Mouse (Mus musculus) intestine, embryonic 16.5 days (tissue): Measurements from ENCODE around the gene Fis1. TPM values are rescaled to one million over a fixed set of nuclear protein-coding genes. Genes with fewer than 3 reads are reported as not detected.

Source experiments
- ATAC-seq: fragments of 200-750 bp; cut with Nextera tagmentation; 2 replicates; pipeline ENCODE4 v1.8.0; 2017; ENCODE audit warnings: moderate TSS enrichment, moderate library complexity
- H3K27ac ChIP-seq: fragments of 300-500 bp; sonication (generic); 2 replicates; pipeline ENCODE4 v1.5.1; 2014; ENCODE audit warnings: mild to moderate bottlenecking, low read length
- H3K27me3 ChIP-seq: fragments of 300-500 bp; sonication (generic); replicated peaks from 2 replicates; pipeline ENCODE4 v1.6.1; 2014; ENCODE audit warnings: low read length, control low read depth, mixed read lengths; ENCODE audit not compliant: control insufficient read depth, insufficient read depth
- H3K36me3 ChIP-seq: fragments of 300-500 bp; sonication (generic); 2 replicates; pipeline ENCODE4 v1.6.1; 2014; ENCODE audit warnings: low read length, control low read depth; ENCODE audit not compliant: control insufficient read depth, insufficient read depth
- H3K4me1 ChIP-seq: fragments of 300-500 bp; sonication (generic); 2 replicates; pipeline ENCODE4 v1.6.1; 2014; ENCODE audit warnings: low read length, control low read depth, mixed read lengths; ENCODE audit not compliant: control insufficient read depth, insufficient read depth
- H3K4me2 ChIP-seq: fragments of 300-500 bp; sonication (generic); 2 replicates; pipeline ENCODE4 v1.6.1; 2014; ENCODE audit warnings: low read depth, low read length, control low read depth
- H3K4me3 ChIP-seq: fragments of 300-500 bp; sonication (generic); 2 replicates; pipeline ENCODE4 v1.5.1; 2014; ENCODE audit warnings: mild to moderate bottlenecking, low read length
- H3K9ac ChIP-seq: fragments of 300-500 bp; sonication (generic); 2 replicates; pipeline ENCODE4 v1.6.1; 2014; ENCODE audit warnings: low read depth, low read length
- H3K9me3 ChIP-seq: fragments of 300-500 bp; sonication (generic); 2 replicates; pipeline ENCODE4 v1.6.1; 2016; ENCODE audit warnings: low read length, control low read depth; ENCODE audit not compliant: control insufficient read depth
- WGBS: fragments of 180-500 bp; shearing (Covaris S2); extraction: QIAGEN DNeasy Blood & Tissue Kit; methylation state at CpG from one replicate; pipeline ENCODE4 v1.1.7; 2014; 5-methylcytosine and 5-hydroxymethylcytosine counted together
- microRNA counts: library from miRNA; unstranded; fragments of <30 nt; microRNA quantifications from one replicate; lab custom pipeline; 2016
- microRNA-seq: library from miRNA; unstranded; fragments of <30 nt; microRNA quantifications from one replicate; pipeline ENCODE4, GENCODE M21; 2016
- polyA plus RNA-seq: library from polyadenylated mRNA; unstranded; fragments of >200 nt; fragmentation: Nextera tagmentation; extraction: Ambion mirVana; gene quantifications from 2 replicates; pipeline ENCODE4 v1.2.1, GENCODE M21; 2015

Gene Fis1
- polyA plus RNA-seq, 1 experiment from 2014 or later, result 281 TPM

GRCm38 (mm10) chr5:136989801-136990200 is 36.7 kb downstream of the Fis1 start:
- H3K9ac ChIP-seq, result no peak overlapping the region
- peaks cover 14% of the 10 kb centered on the region for H3K4me1 ChIP-seq
- H3K36me3 ChIP-seq, result peaks cover 26% of the 10 kb centered on the region; the same call in 1 of the 2 replicates
- no peaks in the 10 kb centered on the region for H3K27me3 ChIP-seq
- H3K9me3 ChIP-seq, result no peaks in the 10 kb centered on the region
- 88% methylated on average over 6 of the region's 6 CpGs for WGBS
- H3K4me2 ChIP-seq, result no peak overlapping the region
- H3K27ac ChIP-seq, result no peak overlapping the region
- H3K4me3 ChIP-seq, result no peak overlapping the region
- ATAC-seq, result no peak

DNA sequence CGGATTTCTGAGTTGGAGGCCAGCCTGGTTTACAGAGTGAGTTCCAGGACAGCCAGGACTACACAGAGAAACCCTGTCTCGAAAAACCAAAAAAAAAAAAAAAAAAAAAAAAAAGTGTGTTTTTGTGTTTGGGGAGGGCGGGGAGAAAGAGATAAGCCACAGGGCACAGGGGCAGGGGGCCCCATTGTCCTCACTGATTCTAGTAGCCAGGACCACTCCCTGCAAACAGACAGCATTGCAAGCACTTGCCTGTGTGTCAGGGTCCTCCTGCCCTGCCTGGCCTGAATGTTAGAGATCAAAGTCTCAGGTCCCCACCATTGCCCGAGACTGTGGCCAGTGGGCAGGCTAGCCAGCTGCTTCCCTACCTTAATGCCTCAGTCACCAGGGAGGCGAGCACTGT is 46.4 kb downstream of the Fis1 start:
- Histone ChIP-seq H3K4me1 (no peaks in the 10 kb centered on the region), H3K36me3 (0 out of 2 replicates have a peak, but pooled peaks cover 3% of the 10 kb centered on the region), H3K27me3 (no peaks in the 10 kb centered on the region), H3K27ac (no peak overlapping the region), H3K9ac (no peak overlapping the region), H3K4me2 (no peak overlapping the region), H3K4me3 (no peak overlapping the region), H3K9me3 (no peaks in the 10 kb centered on the region)
- ATAC-seq, result no peak
- 60% methylated on average over 4 of the region's 5 CpGs for WGBS

DNA sequence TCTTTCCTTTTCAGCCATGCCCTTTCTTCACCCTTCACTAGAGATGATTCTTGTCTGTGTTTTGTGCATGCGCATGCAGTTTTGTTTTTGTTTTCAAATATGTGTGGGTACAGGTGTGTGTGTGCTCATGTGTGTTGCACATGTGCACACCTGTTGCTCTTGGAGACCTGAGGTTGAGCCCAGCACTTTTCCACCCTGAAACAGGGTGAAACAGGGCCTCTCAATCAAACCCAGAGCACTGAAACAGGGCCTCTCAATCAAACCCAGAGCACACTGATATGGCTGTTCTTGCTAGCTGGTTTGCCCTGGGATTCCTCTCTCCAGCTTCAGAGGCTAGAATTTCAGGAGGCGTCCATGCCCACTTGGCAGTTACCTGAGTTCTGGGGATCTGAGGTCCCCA is 47.5 kb downstream of the Fis1 start:
- Histone ChIP-seq H3K9me3 (no peaks in the 10 kb centered on the region), H3K4me3 (no peak overlapping the region), H3K36me3 (no peaks in the 10 kb centered on the region), H3K27me3 (no peaks in the 10 kb centered on the region), H3K4me2 (no peak overlapping the region), H3K4me1 (no peaks in the 10 kb centered on the region), H3K27ac (no peak overlapping the region), H3K9ac (no peak overlapping the region)
- WGBS, result 78% methylated on average over 2 of the region's 2 CpGs
- no peak for ATAC-seq

DNA sequence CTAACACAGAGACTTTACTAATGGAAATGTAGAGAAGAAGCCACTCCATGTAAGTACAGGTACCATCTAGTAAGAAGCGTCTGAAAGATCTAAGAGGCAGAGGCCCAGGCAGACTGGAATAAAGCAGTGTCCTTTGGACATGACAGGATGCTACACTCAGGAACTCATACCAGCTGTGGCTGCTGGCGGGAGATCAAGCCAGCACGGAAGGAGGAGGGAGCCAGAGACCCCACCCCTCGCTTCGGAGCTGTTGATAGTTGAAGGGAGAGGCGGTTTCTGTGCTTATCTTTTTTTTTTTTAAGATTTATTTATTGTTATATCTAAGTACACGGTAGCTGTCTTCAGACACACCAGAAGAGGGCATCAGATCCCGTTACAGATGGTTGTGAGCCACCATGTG is 54.2 kb downstream of the Fis1 start:
- no peak overlapping the region for H3K27ac ChIP-seq
- no peak overlapping the region for H3K4me3 ChIP-seq
- H3K4me2 ChIP-seq, result no peak overlapping the region
- 0 out of 2 replicates have a peak, but pooled peaks cover 3% of the 10 kb centered on the region for H3K4me1 ChIP-seq
- no peaks in the 10 kb centered on the region for H3K27me3 ChIP-seq
- H3K9ac ChIP-seq, result no peak overlapping the region
- no peaks in the 10 kb centered on the region for H3K36me3 ChIP-seq
- H3K9me3 ChIP-seq, result no peaks in the 10 kb centered on the region
- 30% methylated on average over 8 of the region's 8 CpGs for WGBS
- ATAC-seq, result no peak

DNA sequence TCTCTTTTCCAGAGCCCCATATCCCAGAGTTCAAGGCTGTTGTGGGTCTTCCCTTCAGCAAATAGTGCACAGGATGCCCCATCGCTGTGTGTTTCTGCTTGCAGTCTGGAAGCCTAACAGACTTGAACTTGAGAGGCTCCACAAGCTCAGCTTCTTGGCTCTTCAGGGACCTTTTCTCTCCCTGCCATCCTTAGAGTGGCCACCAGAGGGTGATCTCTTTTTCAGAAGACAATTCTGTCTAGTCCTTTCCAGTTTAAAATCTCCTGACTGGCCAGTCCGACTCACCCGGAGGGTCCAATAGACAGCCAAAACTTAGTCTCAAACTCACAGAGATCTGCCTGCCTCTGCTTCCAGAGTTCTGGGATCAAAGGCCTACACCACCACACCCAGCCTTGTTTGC is 56.9 kb downstream of the Fis1 start:
- WGBS, result 27% methylated on average over 3 of the region's 3 CpGs

DNA sequence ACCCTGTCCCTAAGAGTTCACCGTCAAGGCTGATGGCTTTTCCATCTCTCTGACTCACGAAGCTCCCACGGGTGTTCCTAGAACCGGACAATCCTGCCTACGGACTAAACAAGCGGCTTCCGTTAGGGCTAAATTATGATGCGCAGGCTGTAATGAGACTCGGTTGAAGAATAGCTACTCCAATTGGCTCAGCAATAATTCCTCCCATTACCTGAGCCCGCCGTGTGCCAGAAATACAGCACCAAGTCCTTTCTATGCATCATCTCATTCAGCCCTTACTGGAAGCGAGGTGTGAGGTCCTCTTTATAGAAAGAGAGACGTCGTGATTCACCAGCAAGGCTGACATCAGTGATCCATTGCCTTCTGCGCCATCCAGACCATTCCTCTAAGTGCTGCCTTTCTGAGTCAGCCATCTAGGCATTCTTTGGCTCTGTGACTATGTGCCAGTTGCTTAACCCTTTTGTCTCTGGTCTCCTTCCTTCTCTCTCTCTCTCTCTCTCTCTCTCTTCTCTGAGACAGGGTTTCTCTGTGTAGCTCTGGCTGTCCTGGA is 59.4 kb downstream of the Fis1 start:
- no peaks in the 10 kb centered on the region for H3K27me3 ChIP-seq
- H3K27ac ChIP-seq, result no peak overlapping the region
- 70% methylated on average over 15 of the region's 15 CpGs for WGBS
- no peak overlapping the region for H3K4me3 ChIP-seq
- no peak overlapping the region for H3K4me2 ChIP-seq
- no peak overlapping the region for H3K9ac ChIP-seq
- no peaks in the 10 kb centered on the region for H3K4me1 ChIP-seq
- no peaks in the 10 kb centered on the region for H3K9me3 ChIP-seq
- no peaks in the 10 kb centered on the region for H3K36me3 ChIP-seq
- no peak for ATAC-seq

More for the DNA sequence above, 56.9 kb downstream of the Fis1 start:
- H3K9ac ChIP-seq, result no peak overlapping the region
- no peaks in the 10 kb centered on the region for H3K27me3 ChIP-seq
- no peaks in the 10 kb centered on the region for H3K36me3 ChIP-seq
- no peak overlapping the region for H3K4me2 ChIP-seq
- H3K4me1 ChIP-seq, result 0 out of 2 replicates have a peak, but pooled peaks cover 3% of the 10 kb centered on the region
- no peak for ATAC-seq
- no peak overlapping the region for H3K27ac ChIP-seq
- H3K9me3 ChIP-seq, result no peaks in the 10 kb centered on the region
- no peak overlapping the region for H3K4me3 ChIP-seq

MicroRNAs within 50 kb of the gene (microRNA counts, 519-probe panel; counts per million panel counts)
- 35.7 counts per million for microRNA mmu-miR-702 (lab: Ali Mortazavi, UCI)

Small RNA genes lying within 50 kb of the gene (microRNA-seq; reads per million reads assigned to microRNA genes)
- 22.8 reads per million, percentile 31 among the genes with 10 or more reads in this experiment for gene Mir702

Other genes starting within 250 kb of the Fis1 start
- 5.5 and 6.8 TPM in 2 replicates for gene Col26a1, start 70.1 kb upstream of the Fis1 start, polyA plus RNA-seq
- gene Ift22, start 45.1 kb upstream of the Fis1 start, polyA plus RNA-seq, result 43.2 and 52.4 TPM in 2 replicates
- 34.8 and 36.6 TPM in 2 replicates for gene Cldn15, start 13.3 kb downstream of the Fis1 start, polyA plus RNA-seq
- 40.7 and 44.4 TPM in 2 replicates for gene Plod3, start 33.7 kb downstream of the Fis1 start, polyA plus RNA-seq
- gene Znhit1, start 34.7 kb downstream of the Fis1 start, polyA plus RNA-seq, result 114 and 120 TPM in 2 replicates
- gene Vgf, start 73.1 kb downstream of the Fis1 start, polyA plus RNA-seq, result 0.50 and 0.64 TPM in 2 replicates
- gene Ap1s1, start 92.9 kb downstream of the Fis1 start, polyA plus RNA-seq, result 284 and 285 TPM in 2 replicates
- gene Serpine1, start 119.0 kb downstream of the Fis1 start, polyA plus RNA-seq, result 0.24 and 0.29 TPM in 2 replicates
- 5.5 and 6.5 TPM in 2 replicates for gene Trim56, start 162.9 kb downstream of the Fis1 start, polyA plus RNA-seq
- 5.6 and 6.1 TPM in 2 replicates for gene Muc3, start 196.0 kb downstream of the Fis1 start, polyA plus RNA-seq